Mouse (Mus musculus) kidney, postnatal 25 days (tissue): ENCODE data around the gene Zfp512b.

Experiments used
- DNase-seq, 2 experiments: peaks; one replicate each; pipeline ENCODE4 v3.0.0; 2021; ENCODE audit warnings: mixed read lengths in 2 of 2

The Zfp512b gene

DNA sequence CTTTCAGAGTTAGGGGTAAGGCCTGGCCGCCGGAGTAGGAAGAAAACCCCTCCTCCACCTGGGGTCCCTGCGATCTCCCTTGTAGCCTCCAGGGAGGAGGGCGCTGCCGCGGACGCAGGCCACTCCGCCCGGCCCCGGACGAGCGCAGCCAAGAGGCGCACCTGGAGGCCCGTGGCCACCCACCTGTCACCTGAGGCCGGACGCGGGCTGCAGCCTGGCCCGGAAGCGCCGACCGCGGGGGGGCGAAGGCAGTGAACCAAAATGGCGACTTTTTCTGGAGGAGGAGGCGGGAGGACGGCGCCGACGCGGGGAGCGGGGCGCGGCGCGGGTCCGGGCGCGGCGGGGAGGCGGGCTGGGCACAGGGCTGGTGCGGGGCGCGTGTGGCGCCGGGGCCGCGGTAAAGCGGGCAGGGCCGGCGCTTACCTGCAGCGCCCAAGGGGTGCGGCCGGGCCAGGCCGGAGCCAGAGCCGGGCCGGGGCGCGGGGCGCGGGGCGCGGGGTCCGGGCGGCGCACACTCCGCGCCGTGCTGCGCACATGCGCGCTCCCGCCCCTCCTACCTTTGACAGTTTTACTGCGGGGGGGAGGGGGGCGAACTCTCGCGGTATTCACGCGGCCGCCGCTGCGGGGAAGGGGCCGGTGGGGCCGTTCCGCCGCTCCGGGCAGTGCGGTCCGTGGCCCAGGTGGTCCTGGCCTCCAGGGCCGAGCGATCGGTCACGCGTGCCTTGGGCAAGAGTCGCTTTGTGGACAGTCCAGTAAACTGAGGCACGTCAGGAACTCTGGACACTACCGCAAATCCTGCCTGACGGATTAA is at the start of gene Zfp512b:
TSS of gene Zfp512b (minus strand) at position 573 of the 811 bp plus-strand sequence.
- DNase-seq = peak; percentile 64 to 86

DNA sequence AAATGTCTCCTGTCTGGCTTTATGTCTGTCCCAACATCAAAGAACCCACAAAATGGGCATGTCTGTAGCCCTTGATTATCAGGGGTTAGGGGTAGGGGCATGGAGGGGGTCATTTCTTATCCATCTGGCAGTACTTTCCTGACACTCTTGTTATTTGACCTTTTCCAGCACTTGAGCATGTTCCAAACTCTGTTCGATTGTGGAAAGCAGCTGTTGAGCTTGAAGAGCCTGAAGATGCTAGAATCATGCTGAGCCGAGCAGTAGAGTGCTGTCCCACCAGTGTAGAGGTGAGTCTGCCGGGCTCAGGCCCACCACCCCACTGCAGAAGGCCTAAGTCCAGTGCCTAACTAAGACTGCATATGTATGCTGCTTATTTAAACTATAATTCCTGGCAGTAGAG is 43.3 kb upstream of the Zfp512b start:
- DNase-seq = no peak

GRCm38 (mm10) chr2:181632624-181633023 is 40.0 kb upstream of the Zfp512b start:
- no peak for DNase-seq

DNA sequence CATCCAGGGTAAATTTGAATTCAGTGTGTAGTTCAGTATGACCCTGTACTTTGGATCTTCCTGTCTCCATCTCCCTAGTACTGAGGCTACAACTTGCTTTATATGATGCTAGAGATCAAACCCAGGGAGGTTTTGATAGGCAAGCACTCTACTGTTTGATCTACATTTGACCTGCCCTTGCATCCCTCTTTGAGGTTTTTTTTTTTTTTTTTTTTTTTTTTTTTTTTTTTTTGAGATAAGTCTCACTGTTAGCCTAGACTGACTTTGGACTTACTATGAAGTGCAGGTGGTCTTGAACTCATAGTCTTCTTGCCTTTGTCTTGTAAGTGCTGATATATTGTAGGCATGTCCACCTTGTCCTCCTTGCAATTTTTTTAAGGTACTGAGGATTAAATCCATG is 35.9 kb upstream of the Zfp512b start:
- no peak for DNase-seq

DNA sequence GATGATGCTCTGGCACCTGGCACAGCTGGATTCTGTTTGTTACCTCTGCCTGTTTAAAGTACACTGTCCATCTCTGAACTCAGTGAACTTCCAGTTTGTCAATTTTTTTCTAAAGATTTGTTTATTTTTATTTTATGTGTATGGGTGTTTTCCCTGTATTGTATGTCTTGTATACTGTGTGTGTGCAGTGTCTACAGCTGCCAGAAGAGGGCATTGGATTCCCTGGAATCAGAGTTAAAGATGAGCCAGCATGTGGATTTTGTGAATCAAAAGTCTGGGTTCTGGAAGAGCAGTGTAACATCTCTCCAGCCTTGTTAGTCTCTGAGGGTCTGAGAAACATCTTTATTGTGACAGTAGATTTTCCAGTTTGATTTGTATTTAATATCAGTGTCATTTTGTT is 30.8 kb upstream of the Zfp512b start:
- DNase-seq = peak in 1 of 2 experiments; percentile 57

DNA sequence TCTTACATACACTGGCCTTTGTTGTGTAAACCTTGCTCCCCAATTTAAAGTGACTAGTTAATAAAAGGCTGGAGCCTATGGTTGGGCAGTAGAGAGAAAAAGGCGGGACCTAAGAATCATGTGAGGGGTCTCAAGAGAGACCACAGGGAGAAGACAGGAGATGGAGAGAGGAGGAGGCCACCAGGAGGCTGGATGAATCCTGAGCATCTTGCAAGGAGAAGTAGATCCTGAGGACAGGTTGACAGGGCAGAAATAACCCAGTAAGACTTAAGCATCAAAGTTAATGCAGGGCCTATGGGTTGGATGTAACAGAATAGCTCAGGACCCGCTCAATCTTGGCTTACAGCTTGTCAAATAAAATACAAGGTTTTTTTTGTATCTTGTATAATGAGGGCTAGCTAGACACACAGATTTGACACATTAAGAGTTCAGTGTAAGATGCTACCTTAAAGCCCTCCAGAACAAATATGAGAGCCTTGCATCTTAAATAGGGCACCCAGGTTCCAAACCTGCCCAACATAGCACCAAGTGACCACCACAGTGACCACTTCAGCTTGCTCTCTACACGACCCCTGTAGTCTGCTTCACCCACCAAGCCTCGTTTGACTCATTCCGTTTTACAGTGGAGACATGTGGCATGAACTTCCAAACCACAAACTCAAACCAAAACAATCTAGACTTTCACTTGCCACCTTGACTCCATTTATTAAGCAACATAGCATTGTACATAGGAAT is 26.3 kb upstream of the Zfp512b start:
- DNase-seq = no peak

DNA sequence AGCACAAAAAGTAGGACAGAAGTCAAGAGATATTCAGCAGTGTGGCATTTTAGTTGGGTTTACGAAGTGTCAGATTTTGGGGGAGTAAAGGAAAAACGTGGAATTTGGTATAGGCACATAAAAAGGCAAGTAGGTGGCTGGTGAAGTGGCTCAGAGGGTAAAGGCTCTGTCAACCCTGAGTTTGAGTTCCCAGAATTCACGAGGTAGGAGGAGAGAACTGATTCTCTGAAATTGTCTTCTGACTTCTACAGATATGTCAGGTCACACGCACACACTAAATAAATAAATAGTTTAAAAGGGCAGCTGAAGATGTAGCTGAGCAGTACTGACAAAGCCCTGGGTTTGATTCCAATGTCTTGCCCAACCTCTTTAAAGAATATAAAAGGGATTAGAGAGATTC is 9.8 kb upstream of the Zfp512b start:
- DNase-seq = no peak

GRCm38 (mm10) chr2:181601751-181602145 is 9.1 kb upstream of the Zfp512b start:
- DNase-seq = peak in 1 of 2 experiments; percentile 20

GRCm38 (mm10) chr2:181600828-181601750 is 8.5 kb upstream of the Zfp512b start:
- peak; percentile 98 to 99 for DNase-seq

DNA sequence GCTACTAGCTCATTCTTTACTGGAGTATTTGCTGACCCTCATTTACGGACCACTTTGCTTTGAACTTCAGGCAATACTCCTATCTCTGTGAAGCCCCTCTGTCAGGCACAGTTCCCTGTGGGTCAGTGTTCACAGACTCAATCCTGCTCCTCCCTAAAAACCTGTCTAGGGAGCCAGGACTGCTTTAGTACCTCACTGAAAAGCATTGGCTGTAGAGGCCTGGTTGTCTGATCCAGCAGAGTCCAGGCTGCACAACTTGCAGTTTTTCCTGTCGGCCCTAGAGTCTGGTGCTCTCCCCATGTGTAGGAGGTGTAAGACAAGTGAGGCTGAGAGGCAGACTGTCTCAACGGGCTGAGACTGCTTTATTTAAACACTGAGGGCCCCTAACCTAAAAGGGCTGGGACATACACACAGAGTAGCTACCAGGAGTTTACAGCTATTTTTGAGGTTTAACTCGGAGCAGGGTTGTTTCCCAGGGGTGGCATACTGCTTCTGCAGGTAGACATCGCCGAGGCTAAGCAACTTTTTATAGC is 7.7 kb upstream of the Zfp512b start:
- peak in 1 of 2 experiments; percentile 33 for DNase-seq

DNA sequence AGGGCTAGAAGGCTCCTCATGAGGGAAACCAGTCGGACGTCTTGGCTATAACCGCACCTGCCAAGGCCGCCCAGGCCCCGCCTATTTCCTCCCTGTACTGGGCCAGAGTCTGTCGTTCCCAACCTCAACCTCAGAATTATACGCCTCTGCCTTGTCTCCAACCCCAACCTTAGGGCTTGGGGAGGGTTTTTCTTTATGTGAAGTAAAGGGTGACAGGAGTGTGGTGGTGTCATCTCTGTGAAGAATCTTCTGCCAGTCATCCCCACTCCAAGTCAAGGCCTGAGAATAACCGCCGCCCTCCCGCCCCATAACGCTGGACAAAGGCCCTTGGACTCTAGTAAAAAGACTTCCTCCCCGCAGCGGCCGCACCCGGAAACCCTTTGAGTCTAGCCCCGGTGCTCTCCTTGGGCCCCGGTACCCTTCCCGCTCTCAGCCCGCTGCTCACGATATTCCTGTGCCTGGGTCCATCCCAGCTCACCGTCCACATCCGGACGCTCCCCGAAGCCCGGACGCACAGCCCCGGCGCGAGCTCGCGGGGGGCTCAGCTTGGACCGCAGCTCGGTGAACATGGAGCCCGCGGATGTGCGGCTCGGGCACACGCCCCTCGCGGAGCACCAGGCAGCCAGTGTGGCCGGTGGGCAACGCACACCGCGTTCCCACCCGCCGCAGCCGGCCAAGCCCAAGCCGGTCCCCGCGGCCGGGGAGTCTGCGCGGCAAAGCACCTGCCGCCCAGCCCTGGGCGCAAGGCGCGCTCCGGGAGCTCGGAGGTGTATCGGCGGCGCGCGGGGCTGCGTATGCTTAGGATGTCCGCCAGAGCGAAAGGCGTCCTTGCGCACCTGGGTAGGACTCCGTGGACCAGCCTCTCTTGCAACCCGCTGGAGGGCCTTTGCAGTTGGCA is 6.1 kb upstream of the Zfp512b start, which contains the start of gene Samd10:
TSS of gene Samd10 (minus strand) at position 759 of the 898 bp plus-strand sequence.
- peak; percentile 75 to 90 for DNase-seq

- peak in 1 of 2 experiments; percentile 44 for DNase-seq
Measured at GRCm38 (mm10) chr2:181597378-181598061, 4.9 kb upstream of the Zfp512b start.

- DNase-seq = peak in 1 of 2 experiments; percentile 52
Measured at GRCm38 (mm10) chr2:181596221-181596960, 3.8 kb upstream of the Zfp512b start.

GRCm38 (mm10) chr2:181594946-181595696 is 2.5 kb upstream of the Zfp512b start:
- DNase-seq = peak; percentile 59 to 71

GRCm38 (mm10) chr2:181593937-181594336 is 1.3 kb upstream of the Zfp512b start:
- DNase-seq = no peak

DNA sequence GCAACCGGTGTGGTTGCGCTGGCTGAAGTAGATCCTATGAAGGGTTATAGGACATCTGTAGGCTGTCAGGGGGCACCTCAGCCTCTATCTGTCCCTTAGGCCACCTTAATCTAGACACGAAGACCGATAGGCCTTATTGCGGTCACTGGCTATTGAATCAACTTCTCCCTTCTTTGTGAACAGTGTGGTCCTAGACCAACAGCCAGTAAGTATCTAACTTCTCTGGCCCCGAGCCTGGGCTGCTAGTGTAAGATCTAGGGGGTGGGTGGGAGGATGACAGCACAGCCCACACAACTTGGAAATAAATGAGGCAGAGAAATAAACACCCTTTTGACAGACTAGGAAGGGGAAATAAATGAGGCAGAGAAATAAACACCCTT is 429 bp upstream of the Zfp512b start:
- DNase-seq = peak in 1 of 2 experiments; percentile 39

- DNase-seq = peak; percentile 41 to 47
Measured at GRCm38 (mm10) chr2:181591528-181592085, 996 bp downstream of the Zfp512b start, which contains the start of gene Prpf6. Gene Prpf6, plus strand, starts transcription at chr2:181591868.

DNA sequence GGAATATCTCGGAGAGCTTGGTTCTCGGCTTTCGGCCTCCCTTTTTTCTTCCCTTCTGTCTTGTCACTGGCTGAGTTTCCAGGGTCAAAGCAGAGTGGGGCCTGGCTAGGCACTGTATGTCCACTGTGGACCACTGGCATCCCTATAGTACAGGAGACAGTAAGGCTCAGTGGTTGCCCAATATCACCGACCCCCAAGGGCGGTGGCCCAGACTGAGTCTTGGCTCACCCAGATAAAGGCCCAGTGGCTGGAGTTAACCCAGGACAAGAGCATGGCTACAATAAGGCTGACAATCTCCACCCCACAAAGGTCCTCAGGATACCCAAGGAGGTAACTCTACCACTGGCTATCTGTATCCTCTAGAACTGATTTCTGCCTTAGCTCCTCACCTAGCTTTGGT is 2.1 kb downstream of the Zfp512b start:
- DNase-seq = peak in 1 of 2 experiments; percentile 29

DNA sequence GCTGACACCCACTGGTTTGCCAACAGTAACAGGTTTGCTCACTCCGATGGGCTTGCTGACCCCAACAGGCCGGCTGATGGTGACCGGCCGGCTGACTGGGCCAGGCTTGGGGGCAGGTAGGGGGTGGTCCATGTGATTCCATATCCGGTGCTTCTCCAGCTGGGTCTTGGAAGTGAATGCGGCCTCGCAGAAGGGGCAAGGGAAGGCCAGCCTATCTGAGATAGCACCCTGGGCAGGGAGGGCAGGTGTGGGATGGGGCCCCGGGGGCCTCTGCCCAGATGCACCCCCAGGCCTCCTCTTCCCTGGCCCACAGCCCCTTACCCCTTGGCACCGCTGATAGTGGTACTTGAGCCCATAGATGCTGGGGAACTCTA is 2.9 kb downstream of the Zfp512b start:
- peak in 1 of 2 experiments; percentile 33 for DNase-seq
